Mouse (Mus musculus) CH12.LX (cell line): Measurements from ENCODE around the gene Rint1.

Experiments
- CTCF ChIP-seq, 2 experiments: IDR thresholded peaks in 1 of 2; conservative IDR thresholded peaks in 1 of 2; 2 replicates each; pipeline ENCODE4 v1.5.1; 2011 to 2012; ENCODE audit warnings: low read depth in 2 of 2, low read length in 2 of 2, improper control_type of control experiment in 1 of 2, inconsistent platforms in 1 of 2, mild to moderate bottlenecking in 1 of 2, moderate library complexity in 1 of 2
- E2F4 ChIP-seq: IDR thresholded peaks from 2 replicates; pipeline ENCODE4 v1.6.1; 2011; ENCODE audit warnings: low read depth, low read length, improper control_type of control experiment; ENCODE audit not compliant: insufficient replicate concordance
- EP300 ChIP-seq: IDR thresholded peaks from 2 replicates; pipeline ENCODE4 v1.6.1; 2011; ENCODE audit warnings: low read length, improper control_type of control experiment
- GABPA ChIP-seq: IDR thresholded peaks from 2 replicates; pipeline ENCODE4 v1.6.1; 2012; ENCODE audit warnings: low read depth, low read length, improper control_type of control experiment, inconsistent platforms; ENCODE audit not compliant: insufficient replicate concordance
- MAX ChIP-seq: IDR thresholded peaks from 2 replicates; pipeline ENCODE4 v1.6.1; 2011; ENCODE audit warnings: low read length, improper control_type of control experiment
- RCOR1 ChIP-seq: conservative IDR thresholded peaks from 2 replicates; pipeline ENCODE4 v1.6.1; 2012; ENCODE audit warnings: low read depth, mild to moderate bottlenecking, inconsistent platforms, low read length, improper control_type of control experiment
- SMC3 ChIP-seq: IDR thresholded peaks from 2 replicates; pipeline ENCODE4 v1.6.1; 2011; ENCODE audit warnings: low read depth, low read length, improper control_type of control experiment
- USF2 ChIP-seq: conservative IDR thresholded peaks from 2 replicates; pipeline ENCODE4 v1.6.1; 2011; ENCODE audit warnings: low read depth, low read length, improper control_type of control experiment
- ZKSCAN1 ChIP-seq: IDR thresholded peaks from 2 replicates; pipeline ENCODE4 v1.6.1; 2012; ENCODE audit warnings: low read depth, inconsistent platforms, low read length, improper control_type of control experiment, borderline replicate concordance
- ZNF384 ChIP-seq: IDR thresholded peaks from 2 replicates; pipeline ENCODE4 v1.6.1; 2012; ENCODE audit warnings: low read depth, low read length, improper control_type of control experiment, inconsistent platforms

DNA sequence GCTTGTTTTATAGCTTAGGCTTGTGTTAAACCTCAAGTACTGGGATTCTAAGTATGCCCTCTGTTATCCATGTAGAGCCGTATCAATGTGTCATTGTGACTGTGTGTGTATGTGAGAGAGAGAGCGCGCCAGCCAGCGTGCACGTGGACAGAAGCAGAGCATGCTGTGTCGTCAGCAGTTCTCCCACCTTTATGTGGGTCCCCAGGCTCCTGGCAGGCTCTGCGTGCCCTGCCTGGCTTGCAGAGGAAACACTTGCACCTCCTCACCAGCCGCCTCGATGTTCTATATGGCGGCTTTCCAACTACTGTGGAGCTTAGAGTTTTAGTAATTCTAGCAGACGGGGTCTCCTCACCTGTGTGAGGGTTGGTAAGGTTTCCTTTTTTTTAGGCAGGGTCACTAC is 34.8 kb downstream of the Rint1 start:
- no peak for TF ChIP-seq SMC3
- TF ChIP-seq GABPA: no peak
- TF ChIP-seq CTCF (conservative IDR thresholded peaks at IDR 0.05 in 1 of 2, IDR thresholded peaks at IDR 0.05 in 1 of 2; ENCODE audit: low read depth in 2 of 2, low read length in 2 of 2): no peak
- TF ChIP-seq RCOR1: no peak
- TF ChIP-seq ZKSCAN1: no peak
- TF ChIP-seq EP300: no peak
- TF ChIP-seq E2F4: no peak
- TF ChIP-seq ZNF384: no peak
- TF ChIP-seq USF2: no peak
- no peak for TF ChIP-seq MAX
